Mouse (Mus musculus) stomach, embryonic 15.5 days (tissue): ENCODE measurements around the gene Gm37240. TPM values are rescaled to one million over a fixed set of nuclear protein-coding genes. Genes with fewer than 3 reads are reported as not detected.
"Not testable (repeated sequence)": the region's sequence is repeated elsewhere in the genome, so short reads cannot be mapped to it uniquely, and the experiment has no call there.

Experiments used
- ATAC-seq: fragments of 200-750 bp; cut with Nextera tagmentation; 2 replicates; pipeline ENCODE4 v1.8.0; 2017; ENCODE audit warnings: low read depth, moderate number of reproducible peaks, moderate TSS enrichment; ENCODE audit not compliant: insufficient read depth, low FRiP score
- H3K27ac ChIP-seq: fragments of 300-500 bp; sonication (generic); 2 replicates; pipeline ENCODE4 v1.5.1; 2015; ENCODE audit warnings: mild to moderate bottlenecking, inconsistent platforms
- H3K27me3 ChIP-seq: fragments of 300-500 bp; sonication (generic); replicated peaks from 2 replicates; pipeline ENCODE4 v1.6.1; 2015; ENCODE audit warnings: inconsistent platforms
- H3K36me3 ChIP-seq: fragments of 300-500 bp; sonication (generic); 2 replicates; pipeline ENCODE4 v1.6.1; 2015; ENCODE audit warnings: inconsistent platforms
- H3K4me1 ChIP-seq: fragments of 300-500 bp; sonication (generic); 2 replicates; pipeline ENCODE4 v1.6.1; 2015; ENCODE audit warnings: inconsistent platforms
- H3K4me2 ChIP-seq: fragments of 300-500 bp; sonication (generic); 2 replicates; pipeline ENCODE4 v1.6.1; 2015; ENCODE audit warnings: mild to moderate bottlenecking, inconsistent platforms
- H3K4me3 ChIP-seq: fragments of 300-500 bp; sonication (generic); replicated peaks from 2 replicates; pipeline ENCODE4 v1.5.1; 2015; ENCODE audit warnings: inconsistent platforms
- H3K9ac ChIP-seq: fragments of 300-500 bp; sonication (generic); 2 replicates; pipeline ENCODE4 v1.6.1; 2015; ENCODE audit warnings: inconsistent platforms
- H3K9me3 ChIP-seq: fragments of 300-500 bp; sonication (generic); 2 replicates; pipeline ENCODE4 v1.6.1; 2016; ENCODE audit warnings: inconsistent platforms
- WGBS: fragments of 180-500 bp; shearing (Covaris S2); methylation state at CpG from one replicate; pipeline ENCODE4 v1.1.7; 2015; 5-methylcytosine and 5-hydroxymethylcytosine counted together
- polyA plus RNA-seq: library from polyadenylated mRNA; unstranded; fragments of >200 nt; fragmentation: Nextera tagmentation; extraction: Ambion mirVana; gene quantifications from 2 replicates; pipeline ENCODE4 v1.2.1, GENCODE M21; 2015

Gene Gm37240
- polyA plus RNA-seq = 7.1 and 8.6 TPM in 2 replicates

DNA sequence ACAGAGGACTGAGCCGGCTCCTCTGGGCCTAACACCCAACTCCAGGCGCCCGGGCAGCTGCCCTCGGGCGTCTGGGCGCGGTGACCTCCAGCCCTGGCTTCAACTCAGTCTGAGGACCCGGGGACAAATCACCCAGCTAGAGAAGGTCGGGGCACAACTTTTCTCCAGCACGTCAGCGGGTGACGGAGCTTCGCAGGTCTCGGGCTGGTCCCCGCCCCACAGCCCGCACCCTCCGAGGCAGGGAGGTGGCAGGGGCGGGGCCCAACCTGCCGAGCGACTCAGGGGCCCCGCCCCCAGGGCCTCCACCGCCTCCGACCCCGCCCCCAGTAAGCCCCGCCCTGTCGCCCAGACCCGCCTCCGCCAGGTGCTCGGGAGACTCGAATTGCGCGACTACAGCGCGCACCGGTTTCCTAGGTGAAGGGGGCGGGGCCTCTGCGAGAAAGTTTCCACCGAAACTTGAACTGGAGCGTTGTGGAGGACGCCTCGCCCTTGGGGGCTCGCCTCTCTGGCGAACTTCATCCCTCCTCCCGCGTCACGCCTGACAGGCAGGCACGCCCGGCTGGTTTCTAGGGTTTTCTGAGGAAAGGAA, at the start of gene Gm37240, which contains the start of gene Glt28d2:
TSS of gene Gm37240 (minus strand) at position 280 of the 589 bp plus-strand sequence.
TSS of gene Glt28d2 (minus strand) at position 278 of the 589 bp plus-strand sequence.
- H3K9me3 ChIP-seq = no peaks in the 10 kb centered on the region
- peak within 1 kb of the TSS; percentile 88 for H3K4me2 ChIP-seq
- 1% methylated on average over 48 of the region's 48 CpGs for WGBS
- no peaks in the 10 kb centered on the region for H3K36me3 ChIP-seq
- H3K4me1 ChIP-seq = 0 out of 2 replicates have a peak, but pooled peaks cover 7% of the 10 kb centered on the region
- ATAC-seq = peak; percentile 96
- no peaks in the 10 kb centered on the region for H3K27me3 ChIP-seq
- peak within 1 kb of the TSS; percentile 58 for H3K4me3 ChIP-seq
- H3K27ac ChIP-seq = peak within 1 kb of the TSS; percentile 72
- H3K9ac ChIP-seq = peak within 1 kb of the TSS; percentile 17

DNA sequence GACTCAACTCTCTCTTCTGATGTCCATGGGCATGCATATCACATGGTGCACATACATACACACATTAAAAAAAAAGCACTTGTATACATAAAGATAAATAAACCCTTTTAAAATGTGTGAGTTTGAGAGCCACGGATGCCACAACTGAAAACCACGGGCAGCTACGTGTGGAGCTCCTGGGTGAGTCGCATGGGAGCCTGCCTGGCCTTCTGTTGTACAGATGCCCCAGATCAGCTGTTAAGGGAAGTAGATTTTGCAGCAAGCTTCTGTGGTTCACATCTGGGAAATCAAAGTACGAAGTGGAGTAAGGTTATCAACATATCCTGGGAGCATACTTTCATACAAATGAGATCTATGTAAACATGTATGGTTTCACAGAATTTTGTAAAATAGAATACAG, 46.3 kb upstream of the Gm37240 start:
- H3K36me3 ChIP-seq = no peaks in the 10 kb centered on the region
- no peak overlapping the region for H3K9ac ChIP-seq
- no peaks in the 10 kb centered on the region for H3K4me1 ChIP-seq
- no peaks in the 10 kb centered on the region for H3K27me3 ChIP-seq
- 83% methylated on average over 5 of the region's 5 CpGs for WGBS
- ATAC-seq = no peak
- no peaks in the 10 kb centered on the region for H3K9me3 ChIP-seq
- no peak overlapping the region for H3K4me2 ChIP-seq
- H3K27ac ChIP-seq = no peak overlapping the region
- no peak overlapping the region for H3K4me3 ChIP-seq

GRCm38 (mm10) chr3:85931859-85932258, 44.5 kb upstream of the Gm37240 start:
- Histone ChIP-seq H3K9ac (no peak overlapping the region), H3K4me3 (no peak overlapping the region), H3K4me2 (no peak overlapping the region), H3K27me3 (no peaks in the 10 kb centered on the region), H3K36me3 (no peaks in the 10 kb centered on the region), H3K9me3 (no peaks in the 10 kb centered on the region), H3K27ac (no peak overlapping the region), H3K4me1 (no peaks in the 10 kb centered on the region)
- no peak for ATAC-seq
- WGBS = 60% methylated on average over 6 of the region's 6 CpGs

GRCm38 (mm10) chr3:85930671-85931255, 43.4 kb upstream of the Gm37240 start:
- Histone ChIP-seq H3K9me3 (no peaks in the 10 kb centered on the region), H3K4me2 (no peak overlapping the region), H3K4me1 (no peaks in the 10 kb centered on the region), H3K9ac (no peak overlapping the region), H3K27me3 (no peaks in the 10 kb centered on the region), H3K4me3 (no peak overlapping the region), H3K27ac (no peak overlapping the region), H3K36me3 (no peaks in the 10 kb centered on the region)
- ATAC-seq = no peak
- 81% methylated on average over 11 of the region's 11 CpGs for WGBS

DNA sequence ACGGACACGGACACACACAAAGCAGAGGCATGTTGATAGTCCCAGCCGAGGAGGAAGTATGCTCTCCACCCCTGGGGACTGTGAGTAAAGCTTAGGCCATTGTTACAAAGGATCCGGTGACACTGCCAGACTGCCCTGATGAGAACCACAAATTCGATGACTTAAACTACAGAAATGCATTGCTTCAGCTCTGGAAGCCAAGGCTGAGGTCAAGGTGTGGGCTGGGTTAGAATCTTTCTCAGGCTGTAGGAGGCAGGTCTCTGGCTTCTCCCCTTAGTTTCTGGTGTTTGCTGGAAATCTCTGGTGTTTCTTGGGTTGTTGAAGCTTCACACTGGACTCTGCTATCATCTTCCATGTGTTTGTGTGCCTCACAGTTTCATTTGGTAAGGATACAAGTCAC, 42.4 kb upstream of the Gm37240 start:
- no peaks in the 10 kb centered on the region for H3K9me3 ChIP-seq
- H3K4me2 ChIP-seq = no peak overlapping the region
- no peak for ATAC-seq
- H3K27me3 ChIP-seq = no peaks in the 10 kb centered on the region
- WGBS = 79% methylated on average over 5 of the region's 5 CpGs
- H3K4me1 ChIP-seq = no peaks in the 10 kb centered on the region
- H3K4me3 ChIP-seq = no peak overlapping the region
- H3K9ac ChIP-seq = no peak overlapping the region
- H3K36me3 ChIP-seq = no peaks in the 10 kb centered on the region
- H3K27ac ChIP-seq = no peak overlapping the region

GRCm38 (mm10) chr3:85928140-85928611, 40.9 kb upstream of the Gm37240 start:
- 65% methylated on average over 5 of the region's 5 CpGs for whole genome bisulfite sequencing
- Histone ChIP-seq H3K4me1 (peaks cover 3% of the 10 kb centered on the region; the same call in 1 of the 2 replicates), H3K9ac (no peak overlapping the region), H3K27me3 (no peaks in the 10 kb centered on the region), H3K36me3 (no peaks in the 10 kb centered on the region), H3K27ac (no peak overlapping the region), H3K4me2 (no peak overlapping the region), H3K9me3 (no peaks in the 10 kb centered on the region), H3K4me3 (no peak overlapping the region)
- no peak for ATAC-seq

DNA sequence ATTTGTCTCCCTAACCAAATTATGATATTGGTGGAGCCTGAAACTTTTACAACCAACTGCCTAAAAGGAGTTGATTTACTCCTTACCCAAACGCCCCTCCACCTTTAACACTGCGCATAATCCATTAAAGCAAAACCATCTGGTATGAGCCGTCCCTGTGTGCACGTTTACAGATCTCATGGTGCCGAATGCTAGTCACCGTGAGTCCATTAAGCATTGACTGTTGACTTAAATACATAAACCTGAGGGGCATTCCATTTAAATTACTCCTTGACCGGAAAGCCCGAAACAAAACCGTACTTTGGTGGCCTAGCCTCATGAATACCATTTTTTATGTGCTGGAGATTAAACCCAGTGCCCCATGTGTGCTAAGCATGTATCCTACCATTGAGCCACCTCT, 40.0 kb upstream of the Gm37240 start:
- no peak for ATAC-seq
- 55% methylated on average over 9 of the region's 9 CpGs for WGBS
- H3K4me2 ChIP-seq = no peak overlapping the region

GRCm38 (mm10) chr3:85923954-85924945, 36.9 kb upstream of the Gm37240 start:
- H3K4me1 ChIP-seq = peaks cover 3% of the 10 kb centered on the region; the same call in 1 of the 2 replicates
- no peak overlapping the region for H3K4me3 ChIP-seq
- no peaks in the 10 kb centered on the region for H3K9me3 ChIP-seq
- H3K36me3 ChIP-seq = no peaks in the 10 kb centered on the region
- no peak overlapping the region for H3K27ac ChIP-seq
- no peaks in the 10 kb centered on the region for H3K27me3 ChIP-seq
- H3K9ac ChIP-seq = no peak overlapping the region
- H3K4me2 ChIP-seq = 0 out of 2 replicates have a peak overlapping the region, but pooled peaks have one; percentile 29
- WGBS = 40% methylated on average over 18 of the region's 18 CpGs
- ATAC-seq = no peak

More for the DNA sequence above, 40.0 kb upstream of the Gm37240 start:
- Histone ChIP-seq H3K27me3 (no peaks in the 10 kb centered on the region), H3K9me3 (no peaks in the 10 kb centered on the region), H3K27ac (no peak overlapping the region), H3K36me3 (no peaks in the 10 kb centered on the region), H3K4me3 (no peak overlapping the region), H3K4me1 (peaks cover 3% of the 10 kb centered on the region; the same call in 1 of the 2 replicates), H3K9ac (no peak overlapping the region)

DNA sequence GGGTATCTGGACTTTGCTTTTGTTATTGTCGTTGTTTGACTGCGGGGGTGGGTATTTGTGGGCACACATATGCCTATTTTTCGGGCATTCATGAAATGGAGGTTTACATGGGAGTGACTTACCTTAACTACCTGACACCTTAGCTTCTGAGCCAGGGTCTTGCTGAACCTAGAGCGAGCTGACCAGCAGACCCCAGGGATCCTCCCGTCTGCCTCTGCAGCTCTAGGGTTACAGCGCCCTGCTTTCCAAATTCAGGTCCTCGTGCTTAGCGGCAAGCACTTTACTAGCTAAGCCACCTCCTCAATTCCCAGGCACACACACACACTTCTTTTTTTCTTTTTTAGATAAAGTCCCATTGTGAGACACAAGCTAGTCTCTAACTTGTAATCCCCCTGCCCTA, 36.0 kb upstream of the Gm37240 start:
- H3K27ac ChIP-seq = no peak overlapping the region
- ATAC-seq = no peak
- H3K4me3 ChIP-seq = no peak overlapping the region
- H3K4me1 ChIP-seq = peaks cover 3% of the 10 kb centered on the region; the same call in 1 of the 2 replicates
- H3K4me2 ChIP-seq = no peak overlapping the region
- no peaks in the 10 kb centered on the region for H3K36me3 ChIP-seq
- no peak overlapping the region for H3K9ac ChIP-seq
- 76% methylated on average over 8 of the region's 8 CpGs for WGBS
- no peaks in the 10 kb centered on the region for H3K27me3 ChIP-seq
- no peaks in the 10 kb centered on the region for H3K9me3 ChIP-seq

DNA sequence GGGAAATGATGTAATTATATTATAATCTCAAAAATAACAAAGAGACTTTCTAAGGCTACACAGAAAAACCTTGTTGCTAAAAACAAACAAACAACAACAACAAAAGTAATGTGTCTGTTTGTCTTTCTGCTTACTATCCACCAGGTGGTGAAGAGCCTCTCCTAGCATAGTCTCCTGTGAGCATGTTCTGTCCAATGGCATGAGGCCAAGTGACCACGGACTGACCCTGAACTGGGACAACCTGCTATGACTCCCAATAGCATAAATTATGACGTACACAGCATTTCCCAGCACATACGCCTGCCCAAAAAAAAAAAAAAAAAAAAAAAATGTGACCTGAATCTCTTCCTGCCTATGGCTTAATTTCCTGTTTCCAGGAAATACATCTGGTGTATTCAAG, 35.0 kb upstream of the Gm37240 start:
- Histone ChIP-seq H3K4me1 (peaks cover 3% of the 10 kb centered on the region; the same call in 1 of the 2 replicates), H3K27me3 (no peaks in the 10 kb centered on the region), H3K9me3 (no peaks in the 10 kb centered on the region), H3K4me2 (no peak overlapping the region), H3K27ac (no peak overlapping the region), H3K36me3 (no peaks in the 10 kb centered on the region), H3K9ac (no peak overlapping the region), H3K4me3 (no peak overlapping the region)
- 56% methylated on average over 3 of the region's 3 CpGs for WGBS
- ATAC-seq = no peak

GRCm38 (mm10) chr3:85920671-85921070, 33.4 kb upstream of the Gm37240 start:
- H3K27me3 ChIP-seq, H3K9me3 ChIP-seq, H3K9ac ChIP-seq, H3K4me3 ChIP-seq, H3K36me3 ChIP-seq, H3K4me2 ChIP-seq, H3K27ac ChIP-seq, ATAC-seq, H3K4me1 ChIP-seq: not testable (repeated sequence)
- WGBS = 85% methylated on average over 2 of the region's 2 CpGs
